Mouse (Mus musculus): Measurements from ENCODE around the gene Fxyd6. TPM values are rescaled to one million over a fixed set of nuclear protein-coding genes. Genes with fewer than 3 reads are reported as not detected.

The Fxyd6 gene
- polyA plus RNA-seq, 1 experiment from 2014 or later = 184 TPM

GRCm38 (mm10) chr9:45348560-45348959 is 21.4 kb upstream of the Fxyd6 start:
- no peaks in the 10 kb centered on the region for H3K27me3 ChIP-seq (ENCODE audit: insufficient read depth, low read length)
- H3K27ac ChIP-seq (ENCODE audit: low read length) = no peak overlapping the region
- no peaks in the 10 kb centered on the region for H3K36me3 ChIP-seq (ENCODE audit: insufficient read depth, low read length)
- H3K4me3 ChIP-seq (ENCODE audit: low read length) = no peak overlapping the region
- ATAC-seq (ENCODE audit: low FRiP score, low TSS enrichment) = no peak
- no peaks in the 10 kb centered on the region for H3K9me3 ChIP-seq (ENCODE audit: low read length)
- no peak overlapping the region for H3K4me2 ChIP-seq (replicated peaks; ENCODE audit: low read depth, low read length)
- no peaks in the 10 kb centered on the region for H3K4me1 ChIP-seq (ENCODE audit: insufficient read depth, low read length)
- no peak overlapping the region for H3K9ac ChIP-seq (replicated peaks; ENCODE audit: low read length)
- 82% methylated on average over 6 of the region's 6 CpGs for WGBS

- no peak overlapping the region for H3K27ac ChIP-seq (ENCODE audit: low read length)
- no peaks in the 10 kb centered on the region for H3K36me3 ChIP-seq (ENCODE audit: insufficient read depth, low read length)
- WGBS = 23% methylated on average over 4 of the region's 4 CpGs
- no peak overlapping the region for H3K4me2 ChIP-seq (replicated peaks; ENCODE audit: low read depth, low read length)
- H3K9me3 ChIP-seq (ENCODE audit: low read length) = no peaks in the 10 kb centered on the region
- H3K4me1 ChIP-seq (ENCODE audit: insufficient read depth, low read length) = no peaks in the 10 kb centered on the region
- ATAC-seq (ENCODE audit: low FRiP score, low TSS enrichment) = no peak
- H3K9ac ChIP-seq (replicated peaks; ENCODE audit: low read length) = no peak overlapping the region
- no peak overlapping the region for H3K4me3 ChIP-seq (ENCODE audit: low read length)
- H3K27me3 ChIP-seq (ENCODE audit: insufficient read depth, low read length) = no peaks in the 10 kb centered on the region
Observed at GRCm38 (mm10) chr9:45349181-45349580, 20.8 kb upstream of the Fxyd6 start.

- no peaks in the 10 kb centered on the region for H3K9me3 ChIP-seq (ENCODE audit: low read length)
- 28% methylated on average over 5 of the region's 5 CpGs for WGBS
- H3K4me1 ChIP-seq (ENCODE audit: insufficient read depth, low read length) = no peaks in the 10 kb centered on the region
- H3K36me3 ChIP-seq (ENCODE audit: insufficient read depth, low read length) = no peaks in the 10 kb centered on the region
- ATAC-seq (ENCODE audit: low FRiP score, low TSS enrichment) = no peak
- no peak overlapping the region for H3K4me2 ChIP-seq (replicated peaks; ENCODE audit: low read depth, low read length)
- no peak overlapping the region for H3K9ac ChIP-seq (replicated peaks; ENCODE audit: low read length)
- no peak overlapping the region for H3K27ac ChIP-seq (ENCODE audit: low read length)
- no peak overlapping the region for H3K4me3 ChIP-seq (ENCODE audit: low read length)
- H3K27me3 ChIP-seq (ENCODE audit: insufficient read depth, low read length) = no peaks in the 10 kb centered on the region
Observed at GRCm38 (mm10) chr9:45349851-45350250, 20.1 kb upstream of the Fxyd6 start.

- no peak for ATAC-seq (ENCODE audit: low FRiP score, low TSS enrichment)
- no peaks in the 10 kb centered on the region for H3K4me1 ChIP-seq (ENCODE audit: insufficient read depth, low read length)
- H3K4me3 ChIP-seq (ENCODE audit: low read length) = no peak overlapping the region
- no peak overlapping the region for H3K27ac ChIP-seq (ENCODE audit: low read length)
- no peak overlapping the region for H3K9ac ChIP-seq (replicated peaks; ENCODE audit: low read length)
- H3K27me3 ChIP-seq (ENCODE audit: insufficient read depth, low read length) = no peaks in the 10 kb centered on the region
- H3K36me3 ChIP-seq (ENCODE audit: insufficient read depth, low read length) = no peaks in the 10 kb centered on the region
- no peak overlapping the region for H3K4me2 ChIP-seq (replicated peaks; ENCODE audit: low read depth, low read length)
- WGBS = 72% methylated on average over 2 of the region's 2 CpGs
- H3K9me3 ChIP-seq (ENCODE audit: low read length) = no peaks in the 10 kb centered on the region
Observed at GRCm38 (mm10) chr9:45355192-45355591, 14.8 kb upstream of the Fxyd6 start.

GRCm38 (mm10) chr9:45358356-45358755 is 11.6 kb upstream of the Fxyd6 start:
- no peak overlapping the region for H3K4me3 ChIP-seq (ENCODE audit: low read length)
- H3K4me1 ChIP-seq (ENCODE audit: insufficient read depth, low read length) = no peaks in the 10 kb centered on the region
- H3K9me3 ChIP-seq (ENCODE audit: low read length) = no peaks in the 10 kb centered on the region
- H3K36me3 ChIP-seq (ENCODE audit: insufficient read depth, low read length) = no peaks in the 10 kb centered on the region
- no peak for ATAC-seq (ENCODE audit: low FRiP score, low TSS enrichment)
- H3K27ac ChIP-seq (ENCODE audit: low read length) = no peak overlapping the region
- H3K4me2 ChIP-seq (replicated peaks; ENCODE audit: low read depth, low read length) = no peak overlapping the region
- 57% methylated on average over 7 of the region's 7 CpGs for WGBS
- no peak overlapping the region for H3K9ac ChIP-seq (replicated peaks; ENCODE audit: low read length)
- no peaks in the 10 kb centered on the region for H3K27me3 ChIP-seq (ENCODE audit: insufficient read depth, low read length)

GRCm38 (mm10) chr9:45362051-45362461 is 7.9 kb upstream of the Fxyd6 start:
- H3K27me3 ChIP-seq (ENCODE audit: insufficient read depth, low read length) = no peaks in the 10 kb centered on the region
- H3K9ac ChIP-seq (replicated peaks; ENCODE audit: low read length) = no peak overlapping the region
- no peaks in the 10 kb centered on the region for H3K36me3 ChIP-seq (ENCODE audit: insufficient read depth, low read length)
- WGBS = 44% methylated on average over 2 of the region's 2 CpGs
- no peaks in the 10 kb centered on the region for H3K4me1 ChIP-seq (ENCODE audit: insufficient read depth, low read length)
- no peak overlapping the region for H3K4me2 ChIP-seq (replicated peaks; ENCODE audit: low read depth, low read length)
- no peak overlapping the region for H3K27ac ChIP-seq (ENCODE audit: low read length)
- H3K9me3 ChIP-seq (ENCODE audit: low read length) = no peaks in the 10 kb centered on the region
- H3K4me3 ChIP-seq (ENCODE audit: low read length) = no peak overlapping the region
- no peak for ATAC-seq (ENCODE audit: low FRiP score, low TSS enrichment)

GRCm38 (mm10) chr9:45363639-45364214 is 6.3 kb upstream of the Fxyd6 start:
- Histone ChIP-seq H3K9ac (replicated peaks; ENCODE audit: low read length) (no peak overlapping the region), H3K27ac (ENCODE audit: low read length) (no peak overlapping the region), H3K4me2 (replicated peaks; ENCODE audit: low read depth, low read length) (no peak overlapping the region), H3K9me3 (ENCODE audit: low read length) (no peaks in the 10 kb centered on the region), H3K27me3 (ENCODE audit: insufficient read depth, low read length) (no peaks in the 10 kb centered on the region), H3K4me3 (ENCODE audit: low read length) (no peak overlapping the region), H3K4me1 (ENCODE audit: insufficient read depth, low read length) (peaks cover 4% of the 10 kb centered on the region; the same call in 1 of the 2 replicates), H3K36me3 (ENCODE audit: insufficient read depth, low read length) (no peaks in the 10 kb centered on the region)
- 39% methylated on average over 7 of the region's 7 CpGs for WGBS
- no peak for ATAC-seq (ENCODE audit: low FRiP score, low TSS enrichment)

- WGBS = 38% methylated on average over 8 of the region's 8 CpGs
- H3K4me3 ChIP-seq (ENCODE audit: low read length) = no peak overlapping the region
- no peak for ATAC-seq (ENCODE audit: low FRiP score, low TSS enrichment)
- H3K27me3 ChIP-seq (ENCODE audit: insufficient read depth, low read length) = no peaks in the 10 kb centered on the region
- peak overlapping the region; percentile 61 for H3K27ac ChIP-seq (ENCODE audit: low read length)
- H3K4me2 ChIP-seq (replicated peaks; ENCODE audit: low read depth, low read length) = no peak overlapping the region
- peaks cover 22% of the 10 kb centered on the region for H3K4me1 ChIP-seq (ENCODE audit: insufficient read depth, low read length)
- H3K9me3 ChIP-seq (ENCODE audit: low read length) = no peaks in the 10 kb centered on the region
- H3K9ac ChIP-seq (replicated peaks; ENCODE audit: low read length) = no peak overlapping the region
- no peaks in the 10 kb centered on the region for H3K36me3 ChIP-seq (ENCODE audit: insufficient read depth, low read length)
Observed at GRCm38 (mm10) chr9:45367716-45368115, 2.3 kb upstream of the Fxyd6 start.

GRCm38 (mm10) chr9:45368341-45368901 is 1.6 kb upstream of the Fxyd6 start:
- no peaks in the 10 kb centered on the region for H3K9me3 ChIP-seq (ENCODE audit: low read length)
- peak overlapping the region; percentile 25; the same call in 1 of the 2 replicates for H3K27ac ChIP-seq (ENCODE audit: low read length)
- no peak overlapping the region for H3K4me3 ChIP-seq (ENCODE audit: low read length)
- H3K27me3 ChIP-seq (ENCODE audit: insufficient read depth, low read length) = no peaks in the 10 kb centered on the region
- no peaks in the 10 kb centered on the region for H3K36me3 ChIP-seq (ENCODE audit: insufficient read depth, low read length)
- H3K9ac ChIP-seq (replicated peaks; ENCODE audit: low read length) = no peak overlapping the region
- H3K4me1 ChIP-seq (ENCODE audit: insufficient read depth, low read length) = peaks cover 27% of the 10 kb centered on the region
- WGBS = 24% methylated on average over 5 of the region's 5 CpGs
- peak; percentile 42 for ATAC-seq (ENCODE audit: low FRiP score, low TSS enrichment)
- no peak overlapping the region for H3K4me2 ChIP-seq (replicated peaks; ENCODE audit: low read depth, low read length)

GRCm38 (mm10) chr9:45370616-45371336 is 791 bp downstream of the Fxyd6 start:
- Histone ChIP-seq H3K4me3 (ENCODE audit: low read length) (peak overlapping the region; percentile 67), H3K4me1 (ENCODE audit: insufficient read depth, low read length) (peaks cover 34% of the 10 kb centered on the region), H3K9me3 (ENCODE audit: low read length) (no peaks in the 10 kb centered on the region), H3K4me2 (replicated peaks; ENCODE audit: low read depth, low read length) (peak overlapping the region; percentile 78), H3K27me3 (ENCODE audit: insufficient read depth, low read length) (no peaks in the 10 kb centered on the region), H3K27ac (ENCODE audit: low read length) (peak overlapping the region; percentile 82), H3K36me3 (ENCODE audit: insufficient read depth, low read length) (no peaks in the 10 kb centered on the region), H3K9ac (replicated peaks; ENCODE audit: low read length) (peak overlapping the region; percentile 76)
- no peak for ATAC-seq (ENCODE audit: low FRiP score, low TSS enrichment)
- 4% methylated on average over 25 of the region's 25 CpGs for WGBS

Measured in kidney, embryonic 16.5 days (tissue).